Mouse (Mus musculus) embryo, embryonic 9.5 days (tissue): Measurements from ENCODE around the gene Vmn2r23.
"Not testable (repeated sequence)": the region's sequence is repeated elsewhere in the genome, so short reads cannot be mapped to it uniquely, and the experiment has no call there.

ENCODE experiments used
- DNase-seq: peaks from one replicate; pipeline ENCODE4 v3.0.0-alpha.2; 2017; ENCODE audit errors: extremely low spot score

Gene Vmn2r23

GRCm38 (mm10) chr6:123702370-123702769 is at the start of gene Vmn2r23:
Gene Vmn2r23, plus strand, starts transcription at chr6:123702670.
- no peak for DNase-seq

- DNase-seq, result peak; percentile 25
Observed at GRCm38 (mm10) chr6:123657040-123657439, 45.4 kb upstream of the Vmn2r23 start.

- not testable (repeated sequence) for DNase-seq
Observed at GRCm38 (mm10) chr6:123696639-123697038, 5.8 kb upstream of the Vmn2r23 start.

GRCm38 (mm10) chr6:123697213-123697612 is 5.3 kb upstream of the Vmn2r23 start:
- no peak for DNase-seq

DNA sequence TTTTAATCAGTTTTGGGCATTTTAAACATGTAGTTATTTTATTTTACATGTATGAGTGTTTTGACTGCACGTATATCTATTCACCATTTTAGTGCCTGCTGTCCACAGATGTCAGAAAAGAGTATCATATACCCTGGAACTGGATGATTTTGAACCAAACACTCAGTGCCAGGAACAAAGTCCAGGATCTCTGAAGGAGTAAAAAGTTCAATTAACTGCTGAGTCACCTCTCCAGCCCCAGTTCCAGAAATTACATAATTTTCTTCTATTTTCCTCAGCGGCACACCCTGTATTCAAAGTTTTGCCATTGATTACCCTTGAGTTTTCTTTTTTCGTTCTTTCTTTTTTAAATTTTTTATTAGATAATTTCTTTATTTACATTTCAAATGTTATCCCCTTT is 67.6 kb downstream of the Vmn2r23 start:
- DNase-seq, result no peak

GRCm38 (mm10) chr6:123778579-123778978 is 76.1 kb downstream of the Vmn2r23 start, which contains the start of gene Vmn2r24:
Gene Vmn2r24, plus strand, starts transcription at chr6:123778879.
- no peak for DNase-seq

GRCm38 (mm10) chr6:123784857-123785256 is 82.4 kb downstream of the Vmn2r23 start:
- DNase-seq, result no peak

DNA sequence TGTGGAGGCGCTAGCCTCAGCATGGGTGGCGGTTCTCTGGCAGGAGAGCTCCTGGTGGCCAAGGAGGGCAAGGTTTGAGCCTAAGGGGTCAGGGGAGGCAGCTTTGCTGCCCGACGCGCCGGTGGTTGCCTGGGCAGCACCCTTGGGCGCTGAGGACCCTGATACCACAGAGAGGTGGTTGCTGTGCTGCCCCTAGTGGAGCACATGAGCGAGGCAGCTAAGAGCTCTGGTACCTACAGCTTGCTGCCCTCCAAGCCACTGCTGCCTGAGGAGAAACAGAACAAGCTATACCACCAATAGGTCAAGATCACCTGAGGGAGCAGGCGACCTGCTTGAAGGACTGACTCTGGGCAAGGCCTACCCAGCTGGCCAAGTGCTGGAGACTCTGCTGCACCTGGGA is 91.3 kb downstream of the Vmn2r23 start:
- no peak for DNase-seq
